Mouse (Mus musculus): ENCODE results near the gene Cmc2. TPM values are rescaled to one million over a fixed set of nuclear protein-coding genes. Genes with fewer than 3 reads are reported as not detected.
A peak's percentile ranks its signal among the peaks of the same experiment; 100 is the strongest.

Gene Cmc2
- 92.3 and 92.9 TPM in 2 replicates for polyA plus RNA-seq (2015; fragmentation: Nextera tagmentation; extraction: Ambion mirVana)

DNA sequence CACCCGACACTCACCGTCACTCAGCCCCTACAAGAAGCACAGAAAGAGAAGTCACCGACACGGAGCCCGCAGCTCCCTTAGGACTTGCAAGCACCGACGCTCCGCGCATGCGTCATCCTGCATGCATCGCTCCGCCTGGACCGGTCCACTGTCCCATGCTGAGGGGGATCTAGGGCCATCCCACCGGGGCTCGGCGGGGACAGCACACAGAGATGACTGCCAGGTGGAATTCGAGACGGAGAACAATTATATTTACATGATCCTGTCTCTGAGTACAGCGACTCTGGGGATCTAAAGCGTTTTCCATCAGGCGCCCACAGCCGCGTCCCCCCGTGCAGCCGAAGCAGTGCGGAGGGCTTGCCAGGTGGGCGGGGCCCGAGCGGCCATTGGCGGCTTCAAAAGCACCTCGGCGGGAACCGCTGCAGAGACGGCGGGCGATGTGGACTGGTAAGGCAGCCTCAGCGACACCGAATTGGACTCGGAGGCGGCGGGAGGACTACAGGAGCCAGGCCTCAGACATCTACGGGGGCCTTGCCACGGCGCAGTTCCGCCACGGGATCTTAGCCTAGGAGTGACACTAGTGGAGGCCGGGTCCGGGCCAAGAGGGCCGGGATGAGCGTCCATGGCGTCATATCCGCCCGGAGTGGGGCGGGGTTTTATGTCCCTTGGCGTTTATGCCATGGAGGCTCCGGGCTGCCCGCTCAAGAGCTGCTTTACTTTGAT lies at the start of gene Cmc2, which contains the start of gene Cenpn:
Gene Cmc2 (minus strand): TSS at position 119 of the 723 bp plus-strand sequence.
Gene Cenpn (plus strand): TSS at position 394 of the 723 bp plus-strand sequence.
- peak; percentile 96 for ATAC-seq (ENCODE audit: low read depth)
- Histone ChIP-seq H3K4me3 (ENCODE audit: low read length) (peak within 1 kb of the TSS; percentile 93), H3K36me3 (ENCODE audit: control insufficient read depth, insufficient read depth, low read length) (peaks cover 8% of the 10 kb centered on the region; the same call in 1 of the 2 replicates), H3K4me1 (replicated peaks; ENCODE audit: control insufficient read depth, insufficient read depth, low read length) (peaks cover 14% of the 10 kb centered on the region), H3K9me3 (ENCODE audit: control insufficient read depth, low read length) (no peaks in the 10 kb centered on the region), H3K4me2 (ENCODE audit: low read depth, low read length) (peak within 1 kb of the TSS; percentile 71), H3K27me3 (ENCODE audit: control insufficient read depth, insufficient read depth, low read depth, low read length) (no peaks in the 10 kb centered on the region), H3K9ac (ENCODE audit: low read length) (peak within 1 kb of the TSS; percentile 84), H3K27ac (ENCODE audit: low read length) (peak within 1 kb of the TSS; percentile 86)
- WGBS, result under 1% methylated on average over 57 of the region's 57 CpGs

DNA sequence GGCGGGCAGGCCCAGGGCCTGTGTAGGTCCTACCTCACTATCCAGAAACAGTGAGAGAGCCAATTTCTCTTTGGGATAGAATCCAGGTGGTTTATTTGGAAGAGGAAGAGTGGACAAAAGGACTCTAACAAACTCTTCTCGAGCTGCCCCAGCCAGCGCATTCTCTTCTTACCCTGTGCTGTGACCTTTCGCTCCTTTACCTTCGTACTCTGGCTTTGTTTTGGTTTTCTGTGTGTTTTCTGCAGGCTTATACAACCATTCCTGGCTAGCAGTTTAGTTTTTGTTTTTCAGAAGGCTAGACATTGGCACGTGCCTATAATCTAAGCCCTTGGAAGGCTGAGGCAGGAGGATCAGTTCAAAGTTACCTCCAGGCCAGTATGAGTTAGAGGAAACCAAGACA lies 48.3 kb upstream of the Cmc2 start:
- Histone ChIP-seq H3K4me1 (replicated peaks; ENCODE audit: control insufficient read depth, insufficient read depth, low read length) (no peaks in the 10 kb centered on the region), H3K27ac (ENCODE audit: low read length) (no peak overlapping the region), H3K4me3 (ENCODE audit: low read length) (no peak overlapping the region), H3K9ac (ENCODE audit: low read length) (no peak overlapping the region), H3K36me3 (ENCODE audit: control insufficient read depth, insufficient read depth, low read length) (no peaks in the 10 kb centered on the region), H3K27me3 (ENCODE audit: control insufficient read depth, insufficient read depth, low read depth, low read length) (no peaks in the 10 kb centered on the region), H3K4me2 (ENCODE audit: low read depth, low read length) (no peak overlapping the region), H3K9me3 (ENCODE audit: control insufficient read depth, low read length) (no peaks in the 10 kb centered on the region)
- no peak for ATAC-seq (ENCODE audit: low read depth)
- WGBS, result 77% methylated on average over 6 of the region's 6 CpGs

DNA sequence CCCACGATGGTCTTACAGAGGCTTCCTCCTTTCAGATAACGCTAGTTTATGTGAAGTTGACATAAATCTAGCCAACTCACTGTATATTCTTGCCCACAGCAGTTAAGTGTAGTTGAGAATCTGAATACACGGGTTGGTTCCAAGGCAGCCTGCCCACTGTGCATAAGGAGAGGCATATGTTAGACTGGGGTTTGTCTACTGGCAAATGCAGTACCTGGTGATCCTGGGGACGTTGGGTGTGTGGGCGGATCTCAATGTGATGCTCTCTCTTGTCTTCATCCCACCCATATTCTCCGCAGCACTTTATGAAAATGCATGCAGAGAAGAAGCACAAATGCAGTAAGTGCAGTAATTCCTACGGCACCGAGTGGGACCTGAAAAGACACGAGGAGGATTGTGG lies 33.2 kb upstream of the Cmc2 start:
- Histone ChIP-seq H3K9me3 (ENCODE audit: control insufficient read depth, low read length) (no peaks in the 10 kb centered on the region), H3K4me3 (ENCODE audit: low read length) (no peak overlapping the region), H3K27ac (ENCODE audit: low read length) (no peak overlapping the region), H3K4me2 (ENCODE audit: low read depth, low read length) (no peak overlapping the region), H3K27me3 (ENCODE audit: control insufficient read depth, insufficient read depth, low read depth, low read length) (no peaks in the 10 kb centered on the region), H3K9ac (ENCODE audit: low read length) (no peak overlapping the region), H3K36me3 (ENCODE audit: control insufficient read depth, insufficient read depth, low read length) (peaks cover 38% of the 10 kb centered on the region), H3K4me1 (replicated peaks; ENCODE audit: control insufficient read depth, insufficient read depth, low read length) (peaks cover 11% of the 10 kb centered on the region)
- no peak for ATAC-seq (ENCODE audit: low read depth)
- 90% methylated on average over 9 of the region's 9 CpGs for WGBS

DNA sequence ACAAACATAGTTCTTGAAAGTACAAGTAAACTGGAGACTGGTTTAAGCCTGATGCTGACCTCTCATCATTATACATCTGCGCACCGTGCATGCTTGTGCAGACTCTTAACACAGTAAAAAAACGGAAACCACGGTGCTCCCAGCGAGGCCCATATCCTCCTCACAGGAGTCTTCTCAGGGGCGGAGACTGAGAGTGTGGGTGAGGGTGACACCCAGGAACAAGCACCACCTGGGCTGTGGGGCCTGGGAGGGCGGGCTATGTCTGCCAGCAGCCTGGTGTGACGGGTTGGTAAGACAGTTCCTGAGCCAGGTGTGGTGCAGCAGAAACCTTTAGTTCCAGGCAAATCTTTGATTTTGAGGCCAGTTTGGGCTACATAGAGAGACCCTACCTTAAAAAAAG lies 31.2 kb upstream of the Cmc2 start:
- WGBS, result 71% methylated on average over 8 of the region's 8 CpGs
- no peak overlapping the region for H3K4me3 ChIP-seq (ENCODE audit: low read length)
- H3K36me3 ChIP-seq (ENCODE audit: control insufficient read depth, insufficient read depth, low read length), result peaks cover 30% of the 10 kb centered on the region
- no peaks in the 10 kb centered on the region for H3K27me3 ChIP-seq (ENCODE audit: control insufficient read depth, insufficient read depth, low read depth, low read length)
- H3K9me3 ChIP-seq (ENCODE audit: control insufficient read depth, low read length), result no peaks in the 10 kb centered on the region
- no peak overlapping the region for H3K9ac ChIP-seq (ENCODE audit: low read length)
- H3K27ac ChIP-seq (ENCODE audit: low read length), result peak overlapping the region; percentile 90
- H3K4me1 ChIP-seq (replicated peaks; ENCODE audit: control insufficient read depth, insufficient read depth, low read length), result peaks cover 13% of the 10 kb centered on the region
- no peak overlapping the region for H3K4me2 ChIP-seq (ENCODE audit: low read depth, low read length)
- ATAC-seq (ENCODE audit: low read depth), result peak; percentile 31; the same call in 1 of the 2 replicates

DNA sequence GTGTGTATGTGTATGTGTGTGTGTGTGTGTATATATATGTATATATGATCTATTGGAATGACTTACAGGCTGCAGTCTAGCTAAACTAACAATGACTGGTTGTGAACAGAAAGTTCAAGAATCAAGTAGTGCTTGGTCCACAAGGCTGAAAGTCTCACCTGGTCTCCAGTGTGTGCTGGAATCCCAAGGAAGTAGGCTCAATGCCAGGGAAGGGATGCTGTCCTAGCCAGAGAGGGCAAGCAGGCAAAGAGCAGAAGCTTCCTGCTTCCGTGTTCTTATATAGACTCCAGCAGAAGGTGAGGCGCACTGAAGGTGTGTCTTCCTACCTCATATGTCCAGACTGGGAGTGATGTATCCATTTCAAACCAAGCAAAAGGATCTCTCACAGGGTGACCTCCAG lies 30.5 kb upstream of the Cmc2 start:
- peak; percentile 75 for ATAC-seq (ENCODE audit: low read depth)
- peak overlapping the region; percentile 90 for H3K27ac ChIP-seq (ENCODE audit: low read length)
- H3K4me2 ChIP-seq (ENCODE audit: low read depth, low read length), result no peak overlapping the region

DNA sequence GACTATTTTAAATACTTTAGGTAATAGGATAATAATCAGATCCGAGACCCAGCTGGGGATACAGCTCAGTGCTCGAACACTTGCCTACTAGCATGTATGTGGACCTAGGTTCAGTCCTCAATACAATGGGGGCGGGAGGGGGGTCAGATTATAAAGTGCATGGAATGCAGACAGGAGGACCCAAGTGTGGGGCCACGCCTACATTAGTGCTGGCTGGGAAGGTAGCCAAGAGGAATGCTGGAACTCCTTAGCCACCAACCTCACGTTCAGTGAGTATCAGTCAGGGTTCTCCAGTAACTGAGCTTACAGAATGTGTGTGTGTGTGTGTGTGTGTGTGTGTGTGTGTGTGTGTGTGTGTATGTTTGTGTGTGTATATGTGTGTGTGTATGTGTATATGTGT lies 30.1 kb upstream of the Cmc2 start:
- Histone ChIP-seq H3K9ac (ENCODE audit: low read length) (no peak overlapping the region), H3K36me3 (ENCODE audit: control insufficient read depth, insufficient read depth, low read length) (peaks cover 23% of the 10 kb centered on the region), H3K27ac (ENCODE audit: low read length) (peak overlapping the region; percentile 90), H3K9me3 (ENCODE audit: control insufficient read depth, low read length) (no peaks in the 10 kb centered on the region), H3K4me3 (ENCODE audit: low read length) (no peak overlapping the region), H3K27me3 (ENCODE audit: control insufficient read depth, insufficient read depth, low read depth, low read length) (no peaks in the 10 kb centered on the region), H3K4me2 (ENCODE audit: low read depth, low read length) (no peak overlapping the region), H3K4me1 (replicated peaks; ENCODE audit: control insufficient read depth, insufficient read depth, low read length) (peaks cover 20% of the 10 kb centered on the region)
- ATAC-seq (ENCODE audit: low read depth), result peak; percentile 90
- 35% methylated on average over 5 of the region's 5 CpGs for WGBS

More for the DNA sequence above, 30.5 kb upstream of the Cmc2 start:
- Histone ChIP-seq H3K4me3 (ENCODE audit: low read length) (no peak overlapping the region), H3K9ac (ENCODE audit: low read length) (no peak overlapping the region), H3K4me1 (replicated peaks; ENCODE audit: control insufficient read depth, insufficient read depth, low read length) (peaks cover 16% of the 10 kb centered on the region), H3K36me3 (ENCODE audit: control insufficient read depth, insufficient read depth, low read length) (peaks cover 26% of the 10 kb centered on the region), H3K27me3 (ENCODE audit: control insufficient read depth, insufficient read depth, low read depth, low read length) (no peaks in the 10 kb centered on the region), H3K9me3 (ENCODE audit: control insufficient read depth, low read length) (no peaks in the 10 kb centered on the region)
- WGBS, result 75% methylated on average over 2 of the region's 2 CpGs

DNA sequence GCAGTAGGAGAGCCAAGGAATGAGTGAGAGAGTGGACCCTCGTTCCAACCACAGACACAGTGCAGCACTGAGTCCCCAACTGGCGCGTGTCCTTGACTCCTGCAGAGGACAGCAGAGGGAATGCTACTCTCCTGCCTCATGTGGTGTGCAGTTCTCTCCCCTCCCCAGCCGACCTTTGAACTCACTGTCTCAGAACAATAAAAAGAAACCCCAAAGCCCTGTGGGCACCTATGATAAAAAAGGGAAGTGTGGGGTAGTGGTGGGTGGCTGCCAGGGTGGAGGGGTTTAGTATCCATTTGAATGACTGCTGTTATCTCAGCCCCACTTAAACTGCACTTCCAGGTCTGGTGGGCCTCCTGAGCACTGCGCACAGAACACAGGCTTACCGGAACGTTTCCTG lies 26.3 kb upstream of the Cmc2 start:
- Histone ChIP-seq H3K36me3 (ENCODE audit: control insufficient read depth, insufficient read depth, low read length) (no peaks in the 10 kb centered on the region), H3K27ac (ENCODE audit: low read length) (peak overlapping the region; percentile 36), H3K4me1 (replicated peaks; ENCODE audit: control insufficient read depth, insufficient read depth, low read length) (peaks cover 42% of the 10 kb centered on the region), H3K4me2 (ENCODE audit: low read depth, low read length) (no peak overlapping the region), H3K27me3 (ENCODE audit: control insufficient read depth, insufficient read depth, low read depth, low read length) (no peaks in the 10 kb centered on the region), H3K9ac (ENCODE audit: low read length) (no peak overlapping the region), H3K4me3 (ENCODE audit: low read length) (no peak overlapping the region), H3K9me3 (ENCODE audit: control insufficient read depth, low read length) (no peaks in the 10 kb centered on the region)
- no peak for ATAC-seq (ENCODE audit: low read depth)
- WGBS, result 72% methylated on average over 7 of the region's 7 CpGs

DNA sequence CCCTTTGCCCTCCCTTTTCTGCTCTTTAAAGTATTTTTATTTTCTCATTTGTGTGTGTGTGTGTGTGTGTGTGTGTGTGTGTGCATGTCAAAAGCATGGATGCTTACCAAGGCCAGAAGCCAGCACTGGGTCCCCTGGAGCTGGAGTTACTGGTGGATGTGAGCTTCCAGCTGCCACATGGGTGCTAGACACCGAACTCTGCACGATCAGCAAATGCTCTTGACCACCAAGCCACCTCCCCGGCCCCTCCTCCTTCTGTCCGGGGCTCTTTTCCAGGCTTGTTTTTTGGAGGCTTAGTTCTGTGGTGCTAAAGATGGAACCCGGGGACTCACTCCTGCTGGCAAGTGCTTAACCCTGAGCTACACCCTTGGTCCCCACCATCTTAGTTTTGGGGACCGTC lies 25.6 kb upstream of the Cmc2 start:
- no peak for ATAC-seq (ENCODE audit: low read depth)
- no peaks in the 10 kb centered on the region for H3K27me3 ChIP-seq (ENCODE audit: control insufficient read depth, insufficient read depth, low read depth, low read length)
- H3K4me2 ChIP-seq (ENCODE audit: low read depth, low read length), result peak overlapping the region; percentile 35
- H3K4me3 ChIP-seq (ENCODE audit: low read length), result 0 out of 2 replicates have a peak overlapping the region, but pooled peaks have one; percentile 0
- H3K9ac ChIP-seq (ENCODE audit: low read length), result no peak overlapping the region
- peaks cover 38% of the 10 kb centered on the region for H3K4me1 ChIP-seq (replicated peaks; ENCODE audit: control insufficient read depth, insufficient read depth, low read length)
- H3K36me3 ChIP-seq (ENCODE audit: control insufficient read depth, insufficient read depth, low read length), result no peaks in the 10 kb centered on the region
- H3K27ac ChIP-seq (ENCODE audit: low read length), result peak overlapping the region; percentile 33; the same call in 1 of the 2 replicates
- H3K9me3 ChIP-seq (ENCODE audit: control insufficient read depth, low read length), result no peaks in the 10 kb centered on the region
- WGBS, result 70% methylated on average over 6 of the region's 6 CpGs

DNA sequence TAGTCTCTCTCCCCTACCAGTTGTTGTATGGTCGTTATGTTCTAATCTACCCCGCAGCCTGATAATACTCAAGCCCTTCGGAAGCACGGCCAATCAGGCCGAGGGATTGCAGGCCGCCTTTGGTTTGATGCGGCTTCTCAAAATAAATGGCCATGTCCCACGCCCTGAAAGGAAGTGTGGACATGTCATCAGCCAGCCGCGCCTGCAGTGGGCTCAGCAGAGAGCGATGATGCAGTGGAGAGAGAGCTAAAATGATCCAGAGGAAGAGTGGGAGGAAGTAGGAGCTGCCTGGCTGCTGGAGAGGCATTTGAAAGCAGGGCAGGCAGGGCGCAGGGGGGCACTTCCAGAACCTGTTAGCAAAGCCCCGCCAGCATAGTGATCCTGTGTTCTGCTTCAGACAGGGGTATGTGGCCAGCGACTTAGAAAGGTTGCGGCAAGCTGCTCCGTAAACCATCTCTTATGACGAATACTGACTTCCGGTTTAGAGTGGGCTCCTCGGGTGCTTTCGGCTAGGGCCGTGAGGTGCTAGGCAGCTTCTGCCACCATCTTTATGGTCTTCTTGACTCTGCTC lies 25.1 kb upstream of the Cmc2 start:
- Histone ChIP-seq H3K27me3 (ENCODE audit: control insufficient read depth, insufficient read depth, low read depth, low read length) (no peaks in the 10 kb centered on the region), H3K9me3 (ENCODE audit: control insufficient read depth, low read length) (no peaks in the 10 kb centered on the region), H3K36me3 (ENCODE audit: control insufficient read depth, insufficient read depth, low read length) (no peaks in the 10 kb centered on the region), H3K4me3 (ENCODE audit: low read length) (peak overlapping the region; percentile 0; the same call in 1 of the 2 replicates), H3K4me2 (ENCODE audit: low read depth, low read length) (peak overlapping the region; percentile 35), H3K27ac (ENCODE audit: low read length) (peak overlapping the region; percentile 33; the same call in 1 of the 2 replicates), H3K4me1 (replicated peaks; ENCODE audit: control insufficient read depth, insufficient read depth, low read length) (peaks cover 36% of the 10 kb centered on the region), H3K9ac (ENCODE audit: low read length) (no peak overlapping the region)
- ATAC-seq (ENCODE audit: low read depth), result no peak
- 56% methylated on average over 21 of the region's 21 CpGs for WGBS

Measured in lung, embryonic 16.5 days (tissue).